Mouse (Mus musculus) adrenal gland, postnatal 14 days (tissue): Measurements from ENCODE around the gene Plpp3. TPM values are rescaled to one million over a fixed set of nuclear protein-coding genes. Genes with fewer than 3 reads are reported as not detected.
"Not testable (repeated sequence)": the region's sequence is repeated elsewhere in the genome, so short reads cannot be mapped to it uniquely, and the experiment has no call there.

Experiments used
- DNase-seq: peaks from one replicate; pipeline ENCODE4 v3.0.0; 2021; ENCODE audit warnings: mixed read lengths
- total RNA-seq: library from RNA; stranded (reverse); gene quantifications from 2 replicates; pipeline ENCODE4 v1.2.3, GENCODE M21; 2021

The Plpp3 gene
- total RNA-seq, 1 experiment from 2014 or later, result 195 TPM

- no peak for DNase-seq
Observed at GRCm38 (mm10) chr4:105260385-105260784, 103.2 kb downstream of the Plpp3 start.

- DNase-seq, result peak; percentile 32
Observed at GRCm38 (mm10) chr4:105260893-105261769, 104.0 kb downstream of the Plpp3 start.

GRCm38 (mm10) chr4:105262358-105262757 lies 105.2 kb downstream of the Plpp3 start:
- DNase-seq, result no peak

GRCm38 (mm10) chr4:105263600-105263999 lies 106.5 kb downstream of the Plpp3 start:
- DNase-seq, result no peak

- peak; percentile 56 for DNase-seq
Observed at GRCm38 (mm10) chr4:105265041-105265440, 107.9 kb downstream of the Plpp3 start.

GRCm38 (mm10) chr4:105265678-105266077 lies 108.5 kb downstream of the Plpp3 start:
- DNase-seq, result peak; percentile 31

GRCm38 (mm10) chr4:105268202-105268730 lies 111.1 kb downstream of the Plpp3 start:
- no peak for DNase-seq

- DNase-seq, result not testable (repeated sequence)
Observed at GRCm38 (mm10) chr4:105269398-105269797, 112.3 kb downstream of the Plpp3 start.

GRCm38 (mm10) chr4:105271166-105271565 lies 114.0 kb downstream of the Plpp3 start:
- DNase-seq, result peak; percentile 71

- no peak for DNase-seq
Observed at GRCm38 (mm10) chr4:105273034-105273433, 115.9 kb downstream of the Plpp3 start.

- DNase-seq, result no peak
Observed at GRCm38 (mm10) chr4:105273486-105273885, 116.3 kb downstream of the Plpp3 start.

- DNase-seq, result no peak
Observed at GRCm38 (mm10) chr4:105275616-105276015, 118.5 kb downstream of the Plpp3 start.

- no peak for DNase-seq
Observed at GRCm38 (mm10) chr4:105276062-105276795, 119.1 kb downstream of the Plpp3 start.

GRCm38 (mm10) chr4:105278161-105278560 lies 121.0 kb downstream of the Plpp3 start:
- DNase-seq, result no peak

GRCm38 (mm10) chr4:105278571-105279410 lies 121.6 kb downstream of the Plpp3 start:
- DNase-seq, result peak; percentile 70

- peak; percentile 64 for DNase-seq
Observed at GRCm38 (mm10) chr4:105279806-105280205, 122.7 kb downstream of the Plpp3 start.

- no peak for DNase-seq
Observed at GRCm38 (mm10) chr4:105281751-105282231, 124.6 kb downstream of the Plpp3 start.
